Mouse (Mus musculus): ENCODE measurements around the gene Prrg2. TPM values are rescaled to one million over a fixed set of nuclear protein-coding genes. Genes with fewer than 3 reads are reported as not detected.

Prrg2 gene
- total RNA-seq, 1 experiment from 2014 or later: 21.8 TPM

DNA sequence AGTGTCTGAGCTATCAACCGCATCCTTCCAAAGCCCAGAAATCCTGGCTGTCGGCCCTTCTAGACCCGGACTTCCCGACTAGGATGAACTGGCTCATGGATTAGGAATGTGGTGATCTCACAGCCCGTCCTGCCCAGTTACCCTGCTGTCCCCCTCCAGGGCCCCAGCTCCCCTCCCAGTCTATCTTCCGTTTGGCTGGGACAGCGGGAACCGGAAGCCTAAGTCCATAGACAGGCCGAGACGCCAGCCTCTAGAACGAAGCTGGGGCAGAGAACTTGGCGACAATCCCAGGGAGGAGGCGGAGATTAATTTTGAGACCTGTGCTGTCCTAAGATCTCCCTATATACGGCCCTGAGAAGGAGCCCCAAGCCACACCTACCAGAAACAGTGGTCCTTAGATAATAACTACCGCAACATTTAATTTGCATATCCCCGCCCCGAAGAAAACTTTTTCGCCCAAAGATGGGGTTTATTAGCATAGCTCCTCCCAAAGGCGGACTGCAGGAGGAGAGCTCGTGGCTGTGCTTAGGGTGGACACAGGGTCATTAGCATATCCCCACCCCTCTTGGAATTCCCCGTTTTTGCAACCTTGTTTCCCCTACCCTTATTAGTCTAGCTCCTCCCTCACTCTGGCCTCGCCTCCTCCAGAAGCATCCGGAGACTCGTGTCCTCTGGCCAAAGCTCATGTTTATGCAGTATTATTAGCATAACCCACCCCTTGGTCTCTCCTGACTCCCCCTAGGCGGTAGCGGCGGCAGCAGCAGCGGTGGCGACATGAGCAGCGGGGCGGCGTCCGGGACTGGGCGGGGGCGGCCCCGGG is 45.0 kb downstream of the Prrg2 start, which contains the start of gene Rras:
Rras (plus strand) TSS at position 720 of the 820 bp plus-strand sequence.
- ATAC-seq (ENCODE audit: extremely low read depth, insufficient number of reproducible peaks, low FRiP score, poor library complexity, severe bottlenecking): peak; percentile 76

DNA sequence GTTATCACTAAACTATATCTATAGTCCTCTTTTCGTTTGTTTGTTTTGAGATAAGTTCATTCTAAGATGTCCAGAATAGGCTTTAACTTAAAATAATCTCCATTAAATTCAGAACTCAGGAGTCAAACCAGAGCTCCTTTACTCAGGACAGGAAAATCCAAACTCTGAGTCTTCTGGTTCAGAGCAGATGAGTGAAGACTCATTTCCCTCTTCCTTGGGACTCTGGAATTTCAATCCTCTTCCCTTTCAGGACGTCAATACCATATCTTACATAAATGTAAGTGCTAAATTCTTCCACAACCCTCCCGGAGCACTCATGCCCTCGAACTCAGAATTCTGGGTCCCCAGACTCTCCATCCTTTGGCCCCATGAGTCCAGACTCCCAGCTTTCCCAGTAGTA is 45.7 kb downstream of the Prrg2 start:
- ATAC-seq (ENCODE audit: extremely low read depth, insufficient number of reproducible peaks, low FRiP score, poor library complexity, severe bottlenecking): no peak

DNA sequence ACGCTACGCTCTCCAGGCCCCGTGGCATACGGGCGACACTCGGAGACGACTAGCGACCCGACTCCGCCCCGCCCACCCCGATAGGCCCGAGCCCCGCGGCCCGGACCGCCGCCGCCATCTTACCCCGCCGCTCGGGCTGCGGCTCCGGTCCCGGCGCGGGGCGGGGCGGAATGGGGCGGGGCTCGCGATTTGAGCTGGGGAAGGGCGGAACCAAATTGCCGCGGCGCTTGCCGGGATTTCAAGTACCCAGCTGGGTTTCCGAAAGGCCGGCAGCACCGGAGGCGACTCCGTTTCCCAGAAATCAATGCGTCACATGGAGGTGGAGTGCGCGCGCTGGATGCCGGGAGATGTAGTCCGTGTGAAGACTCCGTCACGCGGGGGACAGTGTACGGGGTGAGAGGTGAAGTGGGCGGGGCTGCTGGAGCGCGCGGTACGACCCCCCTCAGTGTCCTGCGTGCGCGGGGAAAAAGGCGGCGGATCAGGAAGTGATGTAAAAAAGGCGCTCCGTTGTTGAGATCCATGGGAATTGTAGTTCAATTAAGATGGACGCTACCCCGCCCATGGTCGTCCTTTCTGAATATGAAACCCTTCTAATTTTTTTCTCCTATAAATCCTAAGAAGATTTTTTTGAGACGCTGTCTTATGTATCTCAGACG is 46.4 kb downstream of the Prrg2 start, which contains the start of gene Scaf1:
Scaf1 (minus strand) TSS at position 407 of the 656 bp plus-strand sequence.
- ATAC-seq (ENCODE audit: extremely low read depth, insufficient number of reproducible peaks, low FRiP score, poor library complexity, severe bottlenecking): peak; percentile 78

DNA sequence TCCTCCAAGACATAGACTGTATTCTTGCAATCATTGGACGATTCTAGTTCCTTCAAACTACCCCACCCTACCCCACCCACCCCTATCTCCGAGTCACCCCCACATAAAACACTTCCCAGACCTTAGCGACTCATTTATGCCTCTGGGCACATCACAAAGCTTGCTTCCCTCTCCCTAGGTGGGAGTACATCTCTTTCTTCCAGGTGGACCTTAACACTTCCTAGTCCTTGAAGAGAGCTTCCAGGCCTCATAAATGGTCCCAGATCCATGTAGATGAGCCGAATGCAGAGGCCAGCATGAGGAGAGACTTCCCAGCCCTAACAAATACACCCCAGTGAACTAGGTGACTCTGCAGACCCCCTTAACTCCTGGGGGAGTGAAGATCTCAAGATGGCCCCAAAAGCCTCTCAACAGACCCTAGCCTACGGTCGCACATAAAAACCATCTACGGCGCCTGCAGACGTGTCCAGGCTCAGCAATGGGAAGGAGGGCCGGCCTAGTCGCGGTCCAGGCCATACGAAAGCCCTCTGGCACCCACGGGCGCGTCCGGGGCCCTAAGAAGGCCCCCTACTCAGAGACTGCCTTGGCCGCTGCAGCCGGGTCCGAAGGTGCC is 47.0 kb downstream of the Prrg2 start:
- ATAC-seq (ENCODE audit: extremely low read depth, insufficient number of reproducible peaks, low FRiP score, poor library complexity, severe bottlenecking): no peak

DNA sequence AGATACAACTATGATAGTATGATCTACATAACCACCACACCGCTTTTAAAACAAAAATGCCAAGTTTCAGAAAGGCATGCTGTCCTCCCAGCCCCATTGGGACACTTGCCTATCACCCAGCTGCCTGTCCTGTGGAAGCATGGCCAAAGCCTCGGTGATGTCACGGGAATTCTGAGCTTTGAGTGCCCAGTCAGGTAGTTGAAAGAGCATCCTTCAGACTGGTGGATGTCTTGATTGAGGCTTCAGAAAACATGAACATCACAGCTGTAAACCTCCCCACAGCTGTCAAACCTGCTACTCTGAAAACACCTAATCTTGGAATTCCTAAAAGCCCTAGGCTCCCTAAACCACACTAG is 48.4 kb downstream of the Prrg2 start:
- ATAC-seq (ENCODE audit: extremely low read depth, insufficient number of reproducible peaks, low FRiP score, poor library complexity, severe bottlenecking): no peak

DNA sequence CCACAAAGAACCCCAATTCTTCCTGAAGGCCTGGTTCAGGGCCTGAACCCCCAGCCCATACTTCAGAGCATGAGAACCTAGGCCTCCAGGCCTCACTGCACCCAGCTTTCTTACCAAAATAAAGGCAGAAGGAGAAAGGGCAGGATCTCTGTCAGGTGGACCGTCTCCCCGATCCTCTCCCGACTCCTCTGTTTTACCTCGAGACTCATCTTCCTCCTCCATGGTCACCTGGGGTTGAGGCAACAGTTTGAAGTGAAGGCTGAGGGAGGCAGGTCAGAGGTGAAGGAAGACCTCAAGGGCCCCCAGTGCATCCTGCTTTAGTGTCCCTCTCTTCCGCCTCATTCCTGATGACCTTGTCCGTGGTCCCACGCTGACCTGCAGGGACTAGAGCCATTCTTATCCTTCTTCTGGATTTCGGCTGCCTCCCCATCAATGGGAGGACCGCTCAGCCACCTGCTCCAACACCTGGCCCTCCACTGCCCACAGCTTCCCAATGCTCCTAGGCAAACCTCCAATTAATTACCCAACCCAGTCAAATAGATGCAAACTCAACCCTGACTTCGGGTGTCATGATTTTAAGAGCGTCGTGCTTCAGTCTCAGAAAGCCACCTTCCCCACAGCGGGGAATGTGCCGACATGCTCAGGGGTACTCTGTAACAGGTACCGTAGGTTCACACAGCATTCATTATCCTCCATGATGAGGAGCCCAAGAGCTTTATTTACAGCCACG is 48.9 kb downstream of the Prrg2 start:
- ATAC-seq (ENCODE audit: extremely low read depth, insufficient number of reproducible peaks, low FRiP score, poor library complexity, severe bottlenecking): no peak

DNA sequence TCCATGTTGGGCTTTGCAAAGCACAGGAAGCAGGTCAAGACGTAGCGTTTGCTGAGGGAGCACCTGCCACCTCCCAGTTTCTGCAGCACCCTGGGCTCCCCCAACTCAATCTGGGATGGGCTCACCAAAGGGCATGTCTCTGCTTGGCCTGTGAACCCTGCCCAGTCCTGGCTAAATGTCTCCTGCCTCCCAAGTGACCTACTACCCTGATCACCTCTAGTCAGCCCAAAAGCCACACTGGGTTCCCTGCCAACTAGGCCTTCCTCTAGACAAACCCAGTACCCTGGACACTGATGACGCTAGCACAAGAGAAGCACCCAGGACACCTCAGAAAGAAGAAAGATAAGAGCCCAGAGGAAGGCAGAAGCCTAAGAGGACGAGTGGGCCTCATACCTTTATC is 49.7 kb downstream of the Prrg2 start:
- ATAC-seq (ENCODE audit: extremely low read depth, insufficient number of reproducible peaks, low FRiP score, poor library complexity, severe bottlenecking): no peak

DNA sequence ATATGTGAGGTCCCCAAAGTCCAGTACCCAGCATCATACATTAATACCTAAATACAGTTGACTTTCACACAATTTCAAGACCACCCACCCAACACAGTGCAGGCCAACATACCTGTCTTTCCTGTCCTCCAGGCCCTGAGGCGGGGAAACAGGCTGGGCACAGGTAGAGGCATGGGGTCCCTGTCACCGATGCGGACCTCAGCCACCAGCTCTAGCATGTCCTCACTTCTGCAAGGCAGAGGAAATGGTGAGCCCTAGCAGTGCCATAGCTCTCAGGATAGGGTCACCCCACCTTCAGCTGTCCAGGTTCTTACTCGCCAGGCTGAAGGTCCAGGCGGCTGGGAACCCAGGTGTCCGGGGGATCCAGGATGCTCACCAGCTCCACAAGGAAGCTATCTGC is 50.5 kb downstream of the Prrg2 start:
- ATAC-seq (ENCODE audit: extremely low read depth, insufficient number of reproducible peaks, low FRiP score, poor library complexity, severe bottlenecking): no peak

DNA sequence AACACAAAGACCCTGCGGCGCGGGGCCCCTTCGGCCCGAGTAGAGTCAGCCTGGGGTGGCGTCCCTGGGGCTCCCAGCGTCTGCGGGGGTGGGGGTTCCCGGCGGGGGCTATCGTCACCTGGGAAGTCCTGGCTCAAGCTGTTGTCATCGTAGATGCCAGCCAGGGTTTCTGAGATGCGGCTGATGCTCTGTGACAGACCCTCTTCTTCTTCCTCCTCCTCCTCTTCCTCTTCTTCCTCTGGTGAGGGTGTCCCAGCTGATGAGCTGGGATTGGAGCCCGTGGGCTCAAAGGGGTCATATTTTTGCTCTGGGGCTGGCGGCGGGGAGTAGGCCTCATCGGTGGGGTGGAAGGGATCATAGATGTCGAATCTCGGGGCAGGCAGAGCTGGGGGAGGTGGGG is 54.1 kb downstream of the Prrg2 start:
- no peak for ATAC-seq (ENCODE audit: extremely low read depth, insufficient number of reproducible peaks, low FRiP score, poor library complexity, severe bottlenecking)

DNA sequence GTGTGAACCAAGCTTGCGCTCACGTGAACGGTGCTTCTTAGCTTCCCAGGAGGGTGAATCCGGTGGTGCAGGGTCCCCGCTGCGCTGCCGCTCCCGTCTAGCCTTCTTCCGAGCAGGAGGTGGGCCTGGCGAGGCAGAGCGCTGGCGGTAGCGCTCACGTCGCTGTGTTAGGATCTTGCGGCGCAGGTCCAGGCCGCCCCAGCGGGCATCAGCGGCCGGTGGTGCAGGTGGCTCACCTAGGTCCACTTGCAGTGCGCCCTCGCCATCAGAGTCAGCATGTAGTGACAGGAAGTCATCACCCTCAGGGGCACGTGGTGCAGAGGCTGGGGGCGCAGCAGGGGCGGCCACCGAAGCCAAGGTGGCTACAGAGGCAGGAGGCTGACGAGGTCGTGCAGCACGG is 54.6 kb downstream of the Prrg2 start:
- ATAC-seq (ENCODE audit: extremely low read depth, insufficient number of reproducible peaks, low FRiP score, poor library complexity, severe bottlenecking): no peak

DNA sequence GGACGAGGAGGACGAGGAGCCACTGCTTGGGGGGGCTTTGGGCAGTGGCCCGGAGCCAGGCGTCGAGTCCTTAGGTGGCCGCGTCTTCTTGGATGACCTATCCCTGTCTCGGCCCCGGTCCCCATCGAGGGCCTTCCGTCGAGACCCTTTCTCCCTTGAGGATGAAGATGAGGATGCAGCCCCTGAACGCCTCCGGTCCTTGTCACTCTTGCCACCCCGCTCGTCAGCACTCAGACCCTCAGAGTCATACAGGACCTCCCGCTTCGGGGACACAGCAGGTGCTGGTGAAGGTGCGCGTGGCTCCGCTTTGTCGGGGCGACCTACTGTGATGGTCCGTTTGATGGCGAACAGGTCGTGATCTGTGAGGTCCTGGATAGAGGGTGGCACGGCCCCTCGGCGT is 55.3 kb downstream of the Prrg2 start:
- ATAC-seq (ENCODE audit: extremely low read depth, insufficient number of reproducible peaks, low FRiP score, poor library complexity, severe bottlenecking): no peak

DNA sequence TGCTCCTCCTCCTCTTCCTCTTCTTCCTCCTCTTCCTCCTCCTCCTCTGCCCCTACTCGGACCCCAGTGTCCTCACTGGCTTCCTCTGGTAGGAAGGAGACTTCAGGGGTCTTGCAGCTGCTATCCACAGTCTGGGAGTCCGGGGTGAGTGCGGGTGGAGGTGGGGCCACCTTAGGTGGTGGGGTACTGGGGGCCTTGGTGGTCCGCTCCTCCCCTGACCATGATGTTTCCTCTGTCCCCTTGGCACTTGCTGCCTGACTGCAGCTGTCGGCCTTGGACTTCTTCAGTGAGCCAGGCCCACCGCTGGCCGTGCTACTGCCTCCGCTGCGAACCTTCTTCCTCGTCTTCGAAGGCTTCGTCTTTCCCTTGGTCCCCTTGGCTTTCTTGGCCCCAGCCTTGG is 56.0 kb downstream of the Prrg2 start:
- no peak for ATAC-seq (ENCODE audit: extremely low read depth, insufficient number of reproducible peaks, low FRiP score, poor library complexity, severe bottlenecking)

DNA sequence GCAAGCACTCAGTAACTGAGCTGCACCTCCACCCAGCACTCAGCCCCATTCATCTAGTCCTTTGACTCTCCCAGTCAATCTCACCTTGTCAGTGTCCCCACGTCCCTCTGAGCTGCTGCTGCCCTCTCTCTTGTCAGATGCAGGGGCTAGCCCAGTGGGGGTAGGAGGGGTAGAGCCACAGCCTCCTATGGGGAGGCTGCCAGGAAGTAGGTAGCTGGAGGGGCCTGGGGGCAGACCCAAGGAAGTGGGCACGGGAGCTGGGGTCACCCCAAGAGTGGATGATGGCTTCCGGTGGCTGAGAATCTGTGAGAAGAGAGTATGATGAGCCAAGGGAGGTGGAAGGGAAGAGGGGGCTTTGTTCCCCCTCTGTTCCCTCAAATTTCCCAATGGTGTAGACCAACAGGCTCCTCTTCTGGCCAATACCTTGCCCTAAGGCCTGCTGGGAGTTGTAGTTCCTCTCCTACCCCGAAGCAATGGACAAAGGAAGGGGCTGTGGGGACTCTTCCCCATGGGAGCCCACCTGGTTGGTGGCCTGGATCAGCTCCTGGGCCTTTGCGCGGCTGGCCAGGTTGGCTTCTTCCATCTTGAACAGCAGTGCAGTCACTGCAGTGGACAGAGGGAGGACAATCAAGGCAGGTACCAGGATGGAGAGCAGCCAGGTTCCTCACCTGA is 57.0 kb downstream of the Prrg2 start:
- no peak for ATAC-seq (ENCODE audit: extremely low read depth, insufficient number of reproducible peaks, low FRiP score, poor library complexity, severe bottlenecking)

DNA sequence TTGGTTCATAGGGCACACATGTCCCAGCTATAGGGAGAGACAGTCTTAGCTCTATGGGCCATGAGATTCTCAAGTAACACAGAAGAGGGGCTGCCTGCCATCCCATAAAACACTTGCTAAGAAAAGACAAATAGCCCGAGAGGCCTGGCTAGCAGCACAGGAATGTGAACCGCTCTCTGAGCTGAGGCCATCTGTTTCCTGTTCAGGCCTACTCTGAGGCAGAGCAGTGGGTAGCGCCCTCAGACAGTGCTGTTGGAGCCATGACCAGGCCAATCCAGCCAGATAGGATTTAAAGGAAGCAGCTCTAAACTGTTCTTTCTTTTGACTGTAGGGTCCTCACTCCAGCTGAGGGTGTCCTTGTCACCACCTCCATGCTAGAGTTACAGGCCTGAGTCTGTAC is 57.9 kb downstream of the Prrg2 start:
- ATAC-seq (ENCODE audit: extremely low read depth, insufficient number of reproducible peaks, low FRiP score, poor library complexity, severe bottlenecking): no peak

Other genes with a start within 250 kb of the Prrg2 start
- gene Nup62, start 246.6 kb downstream of the Prrg2 start, total RNA-seq (2017): 40.6 and 42.0 TPM in 2 replicates
- 25.3 and 28.3 TPM in 2 replicates for gene Il4i1, start 246.3 kb downstream of the Prrg2 start, total RNA-seq (2017)
- 1.3 and 1.8 TPM in 2 replicates for gene Atf5, start 246.0 kb downstream of the Prrg2 start, total RNA-seq (2017)
- gene Akt1s1, start 213.7 kb downstream of the Prrg2 start, total RNA-seq (2017): 26.4 and 37.0 TPM in 2 replicates
- gene Tbc1d17, start 213.6 kb downstream of the Prrg2 start, total RNA-seq (2017): 62.0 and 73.8 TPM in 2 replicates
- gene Pnkp, start 205.5 kb downstream of the Prrg2 start, total RNA-seq (2017): 95.7 and 102 TPM in 2 replicates
- 5.2 and 9.7 TPM in 2 replicates for gene Ptov1, start 192.9 kb downstream of the Prrg2 start, total RNA-seq (2017)
- gene Med25, start 170.0 kb downstream of the Prrg2 start, total RNA-seq (2017): 23.5 and 26.8 TPM in 2 replicates
- 22.1 and 29.9 TPM in 2 replicates for gene Fuz, start 166.6 kb downstream of the Prrg2 start, total RNA-seq (2017)
- gene Ap2a1, start 133.2 kb downstream of the Prrg2 start, total RNA-seq (2017): 23.9 and 29.8 TPM in 2 replicates
- not detected in 2 replicates for gene Tsks, start 119.5 kb downstream of the Prrg2 start, total RNA-seq (2017)
- not detected in 2 replicates for gene Cpt1c, start 87.8 kb downstream of the Prrg2 start, total RNA-seq (2017)
- 41.1 and 52.0 TPM in 2 replicates for gene Prmt1, start 76.1 kb downstream of the Prrg2 start, total RNA-seq (2017)
- 216 and 230 TPM in 2 replicates for gene Irf3, start 65.0 kb downstream of the Prrg2 start, total RNA-seq (2017)
- 17.8 and 20.9 TPM in 2 replicates for gene Bcl2l12, start 64.0 kb downstream of the Prrg2 start, total RNA-seq (2017)
- 35.7 and 39.7 TPM in 2 replicates for gene Scaf1, start 46.3 kb downstream of the Prrg2 start, total RNA-seq (2017)
- 4.9 and 7.1 TPM in 2 replicates for gene Rras, start 44.7 kb downstream of the Prrg2 start, total RNA-seq (2017)
- 7.6 and 10.2 TPM in 2 replicates for gene Prr12, start 9.8 kb downstream of the Prrg2 start, total RNA-seq (2017)
- 50.7 and 51.0 TPM in 2 replicates for gene Nosip, start 248 bp downstream of the Prrg2 start, total RNA-seq (2017)
- 9.2 and 16.1 TPM in 2 replicates for gene Rcn3, start 29.5 kb upstream of the Prrg2 start, total RNA-seq (2017)
- gene Fcgrt, start 41.2 kb upstream of the Prrg2 start, total RNA-seq (2017): 29.6 and 32.2 TPM in 2 replicates
- gene Rps11, start 61.8 kb upstream of the Prrg2 start, total RNA-seq (2017): 587 and 609 TPM in 2 replicates
- gene Rpl13a, start 66.1 kb upstream of the Prrg2 start, total RNA-seq (2017): 2,520 and 3,147 TPM in 2 replicates
- gene Gm45713, start 73.6 kb upstream of the Prrg2 start, total RNA-seq (2017): 0.58 TPM in 1 of 2 replicates, not detected in the other
- 34.4 and 37.5 TPM in 2 replicates for gene Flt3l, start 73.8 kb upstream of the Prrg2 start, total RNA-seq (2017)
- gene Pih1d1, start 91.6 kb upstream of the Prrg2 start, total RNA-seq (2017): 33.4 and 38.5 TPM in 2 replicates
- 38.3 and 39.7 TPM in 2 replicates for gene Aldh16a1, start 91.9 kb upstream of the Prrg2 start, total RNA-seq (2017)
- gene Slc17a7, start 101.3 kb upstream of the Prrg2 start, total RNA-seq (2017): not detected in 2 replicates
- gene Gfy, start 116.9 kb upstream of the Prrg2 start, total RNA-seq (2017): not detected in 2 replicates
- gene Pth2, start 118.3 kb upstream of the Prrg2 start, total RNA-seq (2017): not detected in 2 replicates
- gene Ccdc155, start 142.2 kb upstream of the Prrg2 start, total RNA-seq (2017): 0.25 and 0.35 TPM in 2 replicates
- gene Dkkl1, start 149.5 kb upstream of the Prrg2 start, total RNA-seq (2017): 1.6 and 2.8 TPM in 2 replicates
- not detected in 2 replicates for gene Tead2, start 153.1 kb upstream of the Prrg2 start, total RNA-seq (2017)
- 602 and 650 TPM in 2 replicates for gene Cd37, start 176.4 kb upstream of the Prrg2 start, total RNA-seq (2017)
- 0.12 TPM in 1 of 2 replicates, not detected in the other for gene Slc6a16, start 178.4 kb upstream of the Prrg2 start, total RNA-seq (2017)
- not detected in 2 replicates for gene Slc6a21, start 214.8 kb upstream of the Prrg2 start, total RNA-seq (2017)